Mouse (Mus musculus) brain, embryonic 14.5 days (tissue): ENCODE data around the gene Mbd5.

Experiments used
- CTCF ChIP-seq: fragments of 200-500 bp; IDR thresholded peaks from 2 replicates; pipeline ENCODE4 v1.5.1; 2012; ENCODE audit warnings: inconsistent platforms, mild to moderate bottlenecking, moderate library complexity, borderline replicate concordance; ENCODE audit not compliant: insufficient read depth, insufficient read length; ENCODE audit errors: extremely low read depth
- POLR2A ChIP-seq: fragments of 200-500 bp; IDR thresholded peaks from 2 replicates; pipeline ENCODE4 v1.6.1; 2012; ENCODE audit warnings: mild to moderate bottlenecking, inconsistent platforms, borderline replicate concordance; ENCODE audit not compliant: poor library complexity, insufficient read depth, insufficient read length, severe bottlenecking; ENCODE audit errors: extremely low read depth

DNA sequence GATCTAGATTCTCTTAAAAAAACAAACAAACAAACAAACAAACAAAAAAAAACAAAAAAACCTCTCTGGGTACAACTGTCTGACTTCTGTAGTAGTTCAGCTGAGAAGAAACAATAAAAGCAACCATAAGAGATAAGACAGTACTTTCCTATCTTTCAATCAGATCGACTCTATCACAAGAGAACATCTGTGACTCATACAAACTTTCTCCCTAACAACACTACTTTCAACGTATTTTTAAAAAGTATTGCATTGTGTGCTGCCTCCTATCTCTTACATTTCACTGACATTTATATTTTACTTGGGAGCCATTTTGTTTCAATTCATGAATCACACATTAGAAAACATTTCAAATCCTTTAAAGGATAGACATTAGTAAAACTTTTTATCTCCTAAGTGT, 14.2 kb upstream of the Mbd5 start:
- no peak for TF ChIP-seq CTCF
- TF ChIP-seq POLR2A = no peak
